Mouse (Mus musculus) hindbrain, embryonic 13.5 days (tissue): ENCODE measurements around the gene Ackr3. TPM values are rescaled to one million over a fixed set of nuclear protein-coding genes. Genes with fewer than 3 reads are reported as not detected.

ENCODE experiments used
- ATAC-seq: fragments of 200-750 bp; cut with Nextera tagmentation; 2 replicates; pipeline ENCODE4 v1.8.0; 2017; ENCODE audit warnings: moderate TSS enrichment; ENCODE audit not compliant: low FRiP score
- H3K27ac ChIP-seq: fragments of 300-500 bp; sonication (generic); 2 replicates; pipeline ENCODE4 v1.5.1; 2015; ENCODE audit warnings: inconsistent platforms, mild to moderate bottlenecking, moderate library complexity
- H3K27me3 ChIP-seq: fragments of 300-500 bp; sonication (generic); 2 replicates; pipeline ENCODE4 v1.6.1; 2015; ENCODE audit warnings: mild to moderate bottlenecking, inconsistent platforms
- H3K36me3 ChIP-seq: fragments of 300-500 bp; sonication (generic); 2 replicates; pipeline ENCODE4 v1.6.1; 2015; ENCODE audit warnings: mild to moderate bottlenecking, inconsistent platforms
- H3K4me1 ChIP-seq: fragments of 300-500 bp; sonication (generic); replicated peaks from 2 replicates; pipeline ENCODE4 v1.6.1; 2015; ENCODE audit warnings: inconsistent platforms
- H3K4me2 ChIP-seq: fragments of 300-500 bp; sonication (generic); 2 replicates; pipeline ENCODE4 v1.6.1; 2015; ENCODE audit warnings: inconsistent platforms, mild to moderate bottlenecking, moderate library complexity
- H3K4me3 ChIP-seq: fragments of 300-500 bp; sonication (generic); 2 replicates; pipeline ENCODE4 v1.5.1; 2015; ENCODE audit warnings: mild to moderate bottlenecking, inconsistent platforms
- H3K9ac ChIP-seq: fragments of 300-500 bp; sonication (generic); 2 replicates; pipeline ENCODE4 v1.6.1; 2015; ENCODE audit warnings: mild to moderate bottlenecking, inconsistent platforms
- H3K9me3 ChIP-seq: fragments of 300-500 bp; sonication (generic); 2 replicates; pipeline ENCODE4 v1.6.1; 2016; ENCODE audit warnings: inconsistent platforms
- WGBS: fragments of 180-500 bp; shearing (Covaris S2); methylation state at CpG from one replicate; pipeline ENCODE4 v1.1.7; 2015; 5-methylcytosine and 5-hydroxymethylcytosine counted together
- polyA plus RNA-seq: library from polyadenylated mRNA; unstranded; fragments of >200 nt; fragmentation: Nextera tagmentation; extraction: Ambion mirVana; gene quantifications from 2 replicates; pipeline ENCODE4 v1.2.1, GENCODE M21; 2015

The Ackr3 gene
- polyA plus RNA-seq, 1 experiment from 2014 or later = 13.9 TPM

DNA sequence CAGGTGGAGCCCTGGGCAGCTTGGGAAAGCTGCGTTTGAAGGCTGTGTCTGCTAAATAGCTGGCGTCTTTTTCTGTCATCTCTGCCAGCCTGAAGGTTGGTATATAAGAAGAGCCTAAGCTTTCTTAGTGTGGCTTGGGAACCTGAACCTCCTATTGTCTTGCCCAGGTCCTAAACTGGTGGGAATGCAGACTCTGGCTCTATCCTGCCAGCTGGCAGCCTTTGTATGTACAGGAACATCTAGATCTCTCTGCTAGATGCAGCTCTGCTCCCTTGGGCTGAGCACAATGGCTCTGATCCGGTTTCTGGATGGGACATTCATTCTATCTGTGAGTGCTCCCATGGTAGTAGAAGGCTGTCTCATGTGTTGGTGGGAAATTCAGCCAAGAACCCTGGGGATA lies 2.9 kb downstream of the Ackr3 start:
- Histone ChIP-seq H3K27me3 (peaks cover 17% of the 10 kb centered on the region), H3K9me3 (no peaks in the 10 kb centered on the region), H3K4me3 (peak overlapping the region; percentile 54), H3K9ac (peak overlapping the region; percentile 60), H3K4me2 (peak overlapping the region; percentile 64), H3K27ac (peak overlapping the region; percentile 56; the same call in 1 of the 2 replicates), H3K4me1 (peaks cover 93% of the 10 kb centered on the region), H3K36me3 (no peaks in the 10 kb centered on the region)
- ATAC-seq = no peak
- WGBS = 40% methylated on average over 3 of the region's 3 CpGs

DNA sequence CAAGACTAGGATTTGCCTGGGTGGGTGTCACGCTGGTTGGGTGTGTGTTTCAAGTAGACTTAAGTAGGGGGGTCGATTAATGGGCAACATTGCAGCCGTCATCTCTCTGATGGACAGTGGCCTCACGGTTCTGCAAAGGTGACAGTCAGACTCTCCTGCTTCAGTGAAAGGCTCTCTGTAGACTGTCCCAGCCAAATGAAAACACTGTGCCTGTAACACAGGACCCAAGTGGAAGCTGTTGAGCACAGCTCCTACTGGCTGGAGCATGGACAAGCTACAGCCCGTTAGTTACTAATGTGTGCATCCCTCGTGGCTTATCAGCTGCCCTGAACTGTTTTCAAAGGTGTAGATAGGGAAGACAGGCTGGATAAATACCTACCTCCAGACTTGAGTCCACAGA lies 3.5 kb downstream of the Ackr3 start:
- 37% methylated on average over 6 of the region's 6 CpGs for WGBS
- no peaks in the 10 kb centered on the region for H3K9me3 ChIP-seq
- no peak overlapping the region for H3K27ac ChIP-seq
- H3K4me2 ChIP-seq = peak overlapping the region; percentile 64
- peaks cover 89% of the 10 kb centered on the region for H3K4me1 ChIP-seq
- no peak for ATAC-seq
- peak overlapping the region; percentile 54 for H3K4me3 ChIP-seq
- peak overlapping the region; percentile 60 for H3K9ac ChIP-seq
- H3K36me3 ChIP-seq = no peaks in the 10 kb centered on the region
- H3K27me3 ChIP-seq = peaks cover 12% of the 10 kb centered on the region

DNA sequence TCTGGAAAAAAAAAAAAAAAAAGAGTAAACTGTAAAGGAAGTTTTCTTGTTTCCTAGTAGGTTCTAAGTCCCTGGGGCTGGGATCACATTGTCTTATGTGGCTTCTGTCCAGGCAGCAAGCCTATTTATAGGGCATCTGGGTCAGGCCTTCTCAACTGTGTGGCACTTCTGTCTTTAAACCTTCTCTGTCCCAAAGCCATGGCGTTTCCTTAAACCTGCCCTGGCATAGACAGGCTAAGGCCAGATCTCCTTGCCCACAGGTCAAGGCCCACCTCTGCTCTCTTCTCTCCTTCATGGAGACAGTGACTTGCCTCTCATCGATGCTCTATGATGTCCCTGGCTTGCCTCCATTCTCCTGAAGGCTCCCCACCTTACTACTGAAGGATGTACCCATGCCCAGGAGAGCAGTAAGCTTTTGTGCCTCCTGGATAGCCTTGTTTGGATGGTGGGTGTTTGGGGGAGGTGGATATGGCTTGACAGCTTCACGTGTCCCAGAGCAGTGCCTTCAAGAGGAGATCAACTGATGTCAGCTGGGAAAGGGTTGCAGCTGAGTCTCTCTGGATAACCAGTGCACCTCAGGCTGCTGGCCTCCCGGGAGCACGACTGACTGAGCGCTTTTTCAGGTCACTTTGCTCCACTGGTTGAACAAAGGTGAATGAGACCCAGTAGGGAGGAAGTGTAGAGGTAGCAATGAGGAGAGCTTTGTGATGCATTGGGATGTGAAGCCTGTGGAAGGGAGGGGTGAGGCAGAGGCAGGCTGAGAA lies 4.1 kb downstream of the Ackr3 start:
- Histone ChIP-seq H3K4me2 (peak overlapping the region; percentile 64), H3K9ac (peak overlapping the region; percentile 30; the same call in 1 of the 2 replicates), H3K9me3 (no peaks in the 10 kb centered on the region), H3K27me3 (peaks cover 5% of the 10 kb centered on the region; the same call in 1 of the 2 replicates), H3K36me3 (no peaks in the 10 kb centered on the region), H3K4me1 (peaks cover 87% of the 10 kb centered on the region), H3K4me3 (peak overlapping the region; percentile 54), H3K27ac (peak overlapping the region; percentile 74)
- no peak for ATAC-seq
- 50% methylated on average over 6 of the region's 6 CpGs for WGBS

DNA sequence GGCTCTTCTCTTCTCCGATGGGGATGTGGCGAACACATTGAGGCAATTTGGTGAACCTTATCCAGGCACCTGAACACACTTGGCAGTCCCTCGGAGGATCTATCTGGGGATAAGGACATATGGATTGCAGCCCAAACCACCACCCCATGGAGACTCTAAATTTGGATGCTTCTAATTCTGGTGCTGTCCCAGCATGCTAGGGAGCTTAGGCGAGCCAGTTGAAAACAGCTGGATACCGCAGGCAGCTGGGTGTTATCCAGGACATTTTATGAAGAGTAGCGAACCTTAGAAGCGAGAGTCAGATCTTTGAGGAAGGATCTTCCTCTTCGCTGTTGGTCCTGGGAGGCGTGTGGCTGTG lies 4.7 kb downstream of the Ackr3 start:
- ATAC-seq = no peak
- no peaks in the 10 kb centered on the region for H3K27me3 ChIP-seq
- peak overlapping the region; percentile 64 for H3K4me2 ChIP-seq
- H3K9ac ChIP-seq = 0 out of 2 replicates have a peak overlapping the region, but pooled peaks have one; percentile 30
- H3K4me1 ChIP-seq = peaks cover 85% of the 10 kb centered on the region
- H3K36me3 ChIP-seq = no peaks in the 10 kb centered on the region
- 52% methylated on average over 9 of the region's 9 CpGs for WGBS
- H3K9me3 ChIP-seq = no peaks in the 10 kb centered on the region
- H3K4me3 ChIP-seq = peak overlapping the region; percentile 54
- H3K27ac ChIP-seq = peak overlapping the region; percentile 74

DNA sequence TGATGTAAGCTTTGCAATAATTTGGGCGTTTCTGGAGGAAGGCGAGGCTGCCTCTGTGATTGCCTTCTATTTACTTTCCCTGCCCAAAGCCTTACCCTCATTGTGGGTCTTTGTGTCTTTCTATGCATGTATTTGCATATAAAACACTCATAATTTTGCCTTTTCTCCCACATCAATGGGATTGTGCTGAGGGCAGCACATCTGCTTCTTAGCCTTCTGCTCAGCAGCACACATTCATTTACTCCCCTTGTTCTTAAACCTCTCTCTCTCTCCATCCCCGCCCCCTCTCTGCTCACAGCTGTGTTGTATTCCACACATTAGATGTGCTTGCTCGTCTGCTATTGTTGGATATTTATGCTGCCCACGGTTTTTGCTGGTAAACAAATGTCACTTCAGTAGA lies 5.3 kb downstream of the Ackr3 start:
- Histone ChIP-seq H3K27ac (peak overlapping the region; percentile 74), H3K36me3 (peaks cover 5% of the 10 kb centered on the region), H3K4me3 (peak overlapping the region; percentile 54; the same call in 1 of the 2 replicates), H3K4me1 (peaks cover 80% of the 10 kb centered on the region), H3K9ac (no peak overlapping the region), H3K9me3 (no peaks in the 10 kb centered on the region), H3K4me2 (peak overlapping the region; percentile 64), H3K27me3 (no peaks in the 10 kb centered on the region)
- WGBS = 43% methylated on average over 5 of the region's 5 CpGs
- ATAC-seq = no peak

DNA sequence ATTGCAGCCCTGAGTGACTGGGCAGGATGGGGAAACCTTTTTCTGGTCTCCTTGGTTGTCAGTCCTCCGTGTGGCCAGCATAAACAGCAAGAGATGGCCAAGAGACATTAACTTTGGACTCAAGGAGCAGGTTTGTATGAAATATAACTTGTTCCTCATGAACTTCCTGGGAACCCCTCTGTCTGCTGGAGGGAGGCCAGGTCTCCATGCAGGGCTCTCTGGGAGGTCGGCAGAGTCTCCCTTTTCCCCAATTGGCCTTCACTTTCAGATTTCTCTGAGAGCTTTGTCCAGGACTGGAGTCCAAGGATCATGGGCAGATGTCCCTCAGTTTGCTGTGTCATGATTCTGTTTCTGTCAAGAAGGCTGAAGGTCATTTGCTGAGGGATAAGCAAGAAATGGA lies 6.0 kb downstream of the Ackr3 start:
- no peak for ATAC-seq
- Histone ChIP-seq H3K36me3 (peaks cover 12% of the 10 kb centered on the region), H3K27ac (0 out of 2 replicates have a peak overlapping the region, but pooled peaks have one; percentile 74), H3K4me1 (peaks cover 75% of the 10 kb centered on the region), H3K4me3 (no peak overlapping the region), H3K4me2 (no peak overlapping the region), H3K9me3 (no peaks in the 10 kb centered on the region), H3K27me3 (no peaks in the 10 kb centered on the region), H3K9ac (no peak overlapping the region)
- 83% methylated on average over 2 of the region's 2 CpGs for WGBS

DNA sequence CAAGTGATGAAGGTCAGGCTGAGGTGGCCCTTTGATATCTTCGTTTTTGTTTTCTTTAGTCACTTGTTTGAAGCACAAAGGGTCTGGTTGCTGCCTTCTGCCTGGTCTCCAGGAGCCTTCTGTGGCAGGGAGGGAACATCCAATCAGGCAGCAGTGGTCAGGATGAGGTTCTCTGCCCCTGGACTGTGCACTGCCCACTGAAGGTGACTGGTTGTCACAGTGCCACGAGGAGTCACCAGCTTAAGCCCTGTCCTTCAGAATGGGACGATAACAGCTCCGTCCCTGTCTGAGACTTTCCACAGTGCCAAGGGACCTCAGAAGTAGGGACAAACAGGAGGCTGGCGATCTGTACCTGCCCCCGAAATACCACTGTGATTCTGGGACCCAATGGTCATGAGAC lies 6.6 kb downstream of the Ackr3 start:
- H3K27ac ChIP-seq = 0 out of 2 replicates have a peak overlapping the region, but pooled peaks have one; percentile 23
- no peaks in the 10 kb centered on the region for H3K27me3 ChIP-seq
- peaks cover 15% of the 10 kb centered on the region for H3K36me3 ChIP-seq
- H3K9me3 ChIP-seq = no peaks in the 10 kb centered on the region
- H3K4me1 ChIP-seq = peaks cover 69% of the 10 kb centered on the region
- 80% methylated on average over 6 of the region's 6 CpGs for WGBS
- H3K9ac ChIP-seq = no peak overlapping the region
- H3K4me3 ChIP-seq = no peak overlapping the region
- no peak for ATAC-seq
- no peak overlapping the region for H3K4me2 ChIP-seq

DNA sequence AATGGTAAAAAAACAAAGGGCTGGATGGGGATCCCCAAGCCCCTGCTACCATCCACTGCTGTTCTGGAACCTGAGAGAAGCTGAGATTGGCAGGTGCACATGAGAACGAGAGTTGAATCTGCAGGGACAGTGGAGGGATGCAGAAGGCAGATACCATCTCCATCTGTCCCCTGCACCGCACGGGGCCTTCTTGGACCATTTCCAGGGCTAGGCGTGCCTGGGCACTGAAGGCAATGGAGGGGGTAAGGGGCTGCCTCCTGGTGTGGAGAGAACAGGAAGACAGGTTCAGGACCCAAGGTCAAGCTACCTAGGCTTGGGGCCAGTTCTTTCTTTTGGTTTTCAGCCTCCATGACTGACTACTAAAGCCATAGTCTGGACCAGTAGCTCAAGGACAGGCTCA lies 7.0 kb downstream of the Ackr3 start:
- Histone ChIP-seq H3K36me3 (peaks cover 15% of the 10 kb centered on the region), H3K4me3 (no peak overlapping the region), H3K9me3 (no peaks in the 10 kb centered on the region), H3K27me3 (no peaks in the 10 kb centered on the region), H3K4me1 (peaks cover 64% of the 10 kb centered on the region), H3K4me2 (no peak overlapping the region), H3K9ac (no peak overlapping the region), H3K27ac (0 out of 2 replicates have a peak overlapping the region, but pooled peaks have one; percentile 23)
- 63% methylated on average over 4 of the region's 4 CpGs for WGBS
- ATAC-seq = no peak

DNA sequence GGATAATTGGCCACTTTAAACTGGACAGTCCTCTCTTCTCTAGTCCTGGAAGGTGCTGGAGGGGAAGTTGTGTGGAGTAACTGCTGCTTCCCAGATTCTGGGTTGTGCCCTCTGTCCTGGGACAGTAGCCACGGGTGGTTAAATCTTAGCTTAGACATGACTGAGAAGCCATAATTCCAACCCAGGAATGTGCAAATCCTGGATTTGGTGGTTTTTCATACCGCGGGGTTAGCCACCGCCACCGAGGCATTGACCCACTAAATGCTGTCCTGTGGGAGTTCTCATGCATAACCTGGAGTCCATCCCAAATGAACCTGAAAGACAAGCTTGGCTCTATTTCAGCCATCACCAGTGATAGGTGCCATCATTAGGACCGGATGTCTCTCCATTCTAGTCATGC lies 8.6 kb downstream of the Ackr3 start:
- no peak overlapping the region for H3K27ac ChIP-seq
- 84% methylated on average over 6 of the region's 6 CpGs for WGBS
- no peaks in the 10 kb centered on the region for H3K27me3 ChIP-seq
- H3K9ac ChIP-seq = no peak overlapping the region
- no peaks in the 10 kb centered on the region for H3K9me3 ChIP-seq
- H3K4me2 ChIP-seq = no peak overlapping the region
- H3K4me1 ChIP-seq = peaks cover 51% of the 10 kb centered on the region
- H3K4me3 ChIP-seq = no peak overlapping the region
- peaks cover 15% of the 10 kb centered on the region for H3K36me3 ChIP-seq
- ATAC-seq = no peak

DNA sequence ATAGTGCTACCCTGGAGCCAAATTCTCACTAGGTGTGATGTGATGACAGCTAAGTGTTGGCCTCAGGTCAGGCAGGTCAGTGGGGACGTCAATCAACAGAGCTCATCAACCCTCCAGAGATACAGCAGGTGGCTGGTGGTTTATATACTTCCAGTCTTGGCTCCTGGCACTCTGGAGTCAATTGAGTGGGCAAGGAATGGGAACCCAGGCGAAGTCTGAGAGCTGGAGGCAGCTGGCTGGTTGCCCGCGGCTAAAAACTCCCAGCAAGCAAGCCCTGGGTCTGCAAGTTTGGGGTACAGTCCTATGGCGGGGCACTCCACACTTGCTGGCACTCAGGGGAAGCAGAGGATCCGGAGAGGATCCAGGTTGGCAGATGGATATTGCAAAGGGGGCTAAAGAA lies 9.1 kb downstream of the Ackr3 start:
- Histone ChIP-seq H3K27ac (no peak overlapping the region), H3K9me3 (no peaks in the 10 kb centered on the region), H3K9ac (no peak overlapping the region), H3K36me3 (peaks cover 15% of the 10 kb centered on the region), H3K27me3 (no peaks in the 10 kb centered on the region), H3K4me3 (no peak overlapping the region), H3K4me2 (no peak overlapping the region), H3K4me1 (peaks cover 46% of the 10 kb centered on the region)
- WGBS = 81% methylated on average over 6 of the region's 6 CpGs
- ATAC-seq = no peak

DNA sequence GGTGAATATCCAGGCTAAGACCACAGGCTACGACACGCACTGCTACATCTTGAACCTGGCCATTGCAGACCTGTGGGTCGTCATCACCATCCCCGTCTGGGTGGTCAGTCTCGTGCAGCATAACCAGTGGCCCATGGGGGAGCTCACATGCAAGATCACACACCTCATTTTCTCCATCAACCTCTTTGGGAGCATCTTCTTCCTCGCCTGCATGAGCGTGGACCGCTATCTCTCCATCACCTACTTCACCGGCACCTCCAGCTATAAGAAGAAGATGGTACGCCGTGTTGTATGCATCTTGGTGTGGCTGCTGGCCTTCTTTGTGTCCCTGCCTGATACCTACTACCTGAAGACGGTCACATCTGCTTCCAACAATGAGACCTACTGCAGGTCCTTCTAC lies 10.2 kb downstream of the Ackr3 start:
- no peak overlapping the region for H3K27ac ChIP-seq
- peaks cover 35% of the 10 kb centered on the region for H3K4me1 ChIP-seq
- no peak for ATAC-seq
- no peaks in the 10 kb centered on the region for H3K27me3 ChIP-seq
- H3K9me3 ChIP-seq = no peaks in the 10 kb centered on the region
- WGBS = 96% methylated on average over 12 of the region's 12 CpGs
- H3K4me3 ChIP-seq = no peak overlapping the region
- H3K36me3 ChIP-seq = peaks cover 15% of the 10 kb centered on the region
- H3K4me2 ChIP-seq = no peak overlapping the region
- H3K9ac ChIP-seq = no peak overlapping the region

DNA sequence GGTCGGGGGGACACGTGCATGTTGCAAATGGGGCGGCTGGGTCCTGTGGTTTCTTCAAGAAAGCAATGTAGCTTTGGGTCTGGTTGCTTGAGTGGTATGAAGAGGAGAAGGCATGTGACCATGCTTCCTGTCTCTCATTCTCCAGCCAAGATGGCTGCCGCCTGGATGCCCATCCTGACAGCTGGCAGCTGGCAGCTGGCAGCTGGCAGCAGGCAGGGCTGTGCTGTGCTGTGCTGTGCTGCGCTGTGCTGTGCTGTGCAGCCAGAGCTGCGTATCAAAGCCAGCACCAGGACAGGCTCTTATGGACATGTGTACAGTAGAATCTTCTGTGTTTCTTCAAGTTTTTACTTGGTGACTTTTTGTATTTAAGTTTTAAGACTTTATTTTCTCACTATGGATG lies 11.1 kb downstream of the Ackr3 start:
- WGBS = 78% methylated on average over 6 of the region's 6 CpGs
- Histone ChIP-seq H3K27me3 (no peaks in the 10 kb centered on the region), H3K27ac (no peak overlapping the region), H3K36me3 (peaks cover 15% of the 10 kb centered on the region), H3K9me3 (no peaks in the 10 kb centered on the region), H3K4me2 (no peak overlapping the region), H3K4me1 (peaks cover 31% of the 10 kb centered on the region), H3K4me3 (no peak overlapping the region), H3K9ac (no peak overlapping the region)
- ATAC-seq = no peak

DNA sequence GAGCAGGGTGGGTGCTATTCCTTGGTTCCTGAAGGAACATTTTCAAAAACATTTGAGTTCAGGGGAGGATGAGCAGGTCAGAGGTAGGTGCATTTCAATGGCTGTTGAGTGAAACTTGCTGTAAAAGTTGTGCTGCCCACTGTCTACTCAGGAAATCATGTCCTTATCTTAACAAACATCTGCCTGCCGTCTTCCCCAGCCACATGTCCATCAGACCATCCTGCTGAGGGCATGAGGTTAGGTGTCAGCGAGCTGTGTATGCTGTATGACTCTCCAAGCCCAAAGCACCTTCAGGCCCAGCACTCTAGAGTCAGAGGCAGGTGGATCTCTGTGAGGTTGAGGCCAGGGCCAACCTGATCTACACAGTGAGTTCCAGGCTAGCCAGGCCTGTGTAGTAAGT lies 12.1 kb downstream of the Ackr3 start:
- Histone ChIP-seq H3K4me2 (no peak overlapping the region), H3K9ac (no peak overlapping the region)
- 80% methylated on average over 2 of the region's 2 CpGs for WGBS

More for the DNA sequence above, 12.1 kb downstream of the Ackr3 start:
- no peak overlapping the region for H3K27ac ChIP-seq
- no peak for ATAC-seq
- H3K27me3 ChIP-seq = no peaks in the 10 kb centered on the region
- peaks cover 31% of the 10 kb centered on the region for H3K4me1 ChIP-seq
- no peaks in the 10 kb centered on the region for H3K9me3 ChIP-seq
- no peak overlapping the region for H3K4me3 ChIP-seq
- H3K36me3 ChIP-seq = peaks cover 15% of the 10 kb centered on the region
